Mouse (Mus musculus): ENCODE measurements around the gene Gale. TPM values are rescaled to one million over a fixed set of nuclear protein-coding genes. Genes with fewer than 3 reads are reported as not detected.
"Not testable (repeated sequence)": the region's sequence is repeated elsewhere in the genome, so short reads cannot be mapped to it uniquely, and the experiment has no call there.

Gene Gale
- 31.9 and 37.6 TPM in 2 replicates for polyA plus RNA-seq (2012; rRNA removed)

DNA sequence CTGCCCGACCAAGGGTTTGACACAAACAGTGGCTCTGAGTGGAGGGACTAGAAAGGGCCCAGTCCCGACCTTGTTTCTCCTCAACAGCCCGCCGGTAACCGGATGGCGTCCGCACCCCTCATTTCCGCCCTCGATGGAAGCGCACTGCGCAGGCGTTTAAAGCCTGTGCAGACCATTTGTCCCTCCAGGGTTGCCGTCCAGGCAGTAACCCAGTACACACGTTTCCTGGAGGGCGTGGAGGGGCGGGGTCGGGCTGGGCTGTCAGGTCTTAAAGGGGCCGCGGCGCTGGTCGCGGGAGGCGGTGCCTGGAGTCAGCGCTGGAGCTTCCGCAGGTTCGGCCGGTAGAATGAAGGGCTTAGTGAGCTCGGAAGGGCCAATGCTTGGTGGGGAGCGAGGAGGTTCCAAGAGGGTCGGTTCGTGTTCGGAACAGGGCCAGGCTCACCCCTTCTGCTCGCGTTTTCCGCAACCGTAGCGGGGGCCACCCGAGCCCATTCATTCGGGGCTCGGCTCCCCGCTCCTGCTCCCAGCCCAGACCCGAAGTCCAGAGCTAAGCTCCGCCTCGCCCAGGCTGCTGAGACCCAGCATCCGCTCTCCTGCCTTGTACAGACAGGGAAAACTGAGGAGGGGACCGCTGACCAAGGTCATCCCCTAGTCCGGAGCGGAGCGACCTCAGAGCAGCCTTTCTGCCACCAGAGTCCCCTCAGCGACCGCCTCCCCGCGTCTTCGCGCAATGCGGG is at the start of gene Gale:
Gale (plus strand) TSS at position 271 of the 737 bp plus-strand sequence.
- peak; percentile 87 to 96 for DNase-seq (ENCODE audit: extremely low spot score in 1 of 2, low spot score in 1 of 2)

DNA sequence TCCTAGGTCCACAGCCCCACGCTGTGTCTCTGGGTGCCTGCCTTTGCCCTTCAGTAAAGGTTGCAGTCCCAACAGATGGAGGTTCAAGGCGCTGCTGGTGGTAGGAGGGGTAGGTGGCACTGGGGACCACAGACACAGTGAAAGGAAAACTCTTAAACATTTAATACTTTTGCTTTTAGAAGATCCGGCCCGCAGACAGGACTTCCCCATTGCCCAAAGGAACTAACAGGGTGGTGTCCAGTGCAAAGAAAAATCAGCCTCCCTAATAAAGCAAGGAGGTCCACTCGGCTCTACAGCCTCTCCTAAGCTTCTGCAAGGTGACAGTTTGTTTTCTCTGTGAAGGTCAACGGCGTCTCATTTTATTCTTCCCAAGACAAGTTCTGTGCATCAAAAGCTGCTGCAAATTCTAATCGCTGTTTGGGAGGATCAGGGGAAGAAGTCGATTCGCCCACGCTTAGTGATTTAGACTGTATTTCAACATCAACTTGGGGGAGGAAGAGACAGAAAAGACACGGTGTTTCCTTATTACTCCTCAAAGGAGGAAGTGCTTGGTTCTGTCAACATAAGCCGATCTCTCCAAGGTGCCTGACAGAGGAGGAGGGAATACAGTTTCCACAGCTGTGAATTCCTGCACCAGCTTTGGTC is 44.8 kb upstream of the Gale start:
- DNase-seq (ENCODE audit: extremely low spot score in 1 of 2, low spot score in 1 of 2): no peak

DNA sequence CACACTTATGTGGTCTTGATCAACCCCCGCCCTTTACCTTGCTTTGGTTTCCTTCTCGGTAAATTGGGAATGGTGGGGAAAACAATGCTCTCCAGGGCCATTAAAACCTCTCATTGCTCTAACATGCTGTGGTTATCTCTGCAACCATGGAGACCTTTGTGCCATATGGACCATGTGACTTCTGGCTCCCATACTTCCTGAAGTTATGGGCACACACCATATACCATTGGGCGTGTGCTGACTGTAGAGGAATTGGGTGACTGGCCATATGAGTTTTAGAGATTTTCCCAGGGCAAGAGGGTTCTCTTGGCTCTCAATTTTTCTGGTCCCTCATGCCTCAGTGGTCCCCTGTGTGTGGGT is 44.3 kb upstream of the Gale start:
- DNase-seq (ENCODE audit: extremely low spot score in 1 of 2, low spot score in 1 of 2): no peak

DNA sequence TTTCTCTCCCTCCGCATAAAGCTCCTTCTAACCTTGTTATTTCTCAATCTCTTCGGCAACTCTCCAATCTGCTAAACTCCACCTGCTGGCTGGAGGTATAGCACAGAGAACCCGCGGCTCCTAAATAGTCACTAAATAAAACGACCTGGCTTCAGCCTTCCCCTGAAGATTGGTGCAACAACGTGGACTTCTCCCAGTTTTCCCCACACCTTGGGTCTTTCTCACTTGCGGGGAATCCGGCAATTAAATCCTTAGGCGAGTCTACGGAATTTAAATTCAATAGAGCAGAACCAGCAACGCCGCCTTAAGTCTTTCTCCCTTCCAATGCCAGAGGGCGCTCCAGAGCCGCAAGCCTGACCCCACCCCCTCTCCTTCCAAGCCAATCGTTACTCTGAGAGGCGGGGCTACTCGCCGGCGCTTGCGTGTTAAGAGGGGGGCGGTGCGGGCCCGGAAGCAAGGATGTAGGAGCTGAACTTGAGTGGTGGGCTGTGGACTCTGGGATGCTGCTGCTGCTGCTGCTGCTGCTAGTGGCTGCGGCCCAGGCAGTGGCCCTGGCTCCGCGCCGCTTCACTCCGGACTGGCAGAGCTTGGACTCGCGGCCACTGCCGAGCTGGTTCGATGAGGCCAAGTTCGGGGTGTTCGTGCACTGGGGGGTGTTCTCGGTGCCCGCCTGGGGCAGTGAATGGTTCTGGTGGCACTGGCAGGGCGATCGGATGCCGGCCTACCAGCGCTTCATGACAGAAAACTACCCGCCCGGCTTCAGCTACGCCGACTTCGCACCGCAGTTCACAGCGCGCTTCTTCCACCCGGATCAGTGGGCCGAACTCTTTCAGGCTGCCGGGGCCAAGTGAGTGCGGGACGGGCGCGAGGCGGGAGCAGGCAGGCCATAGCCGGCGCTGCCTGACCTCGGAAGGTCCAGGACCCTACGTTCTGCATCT is 43.0 kb upstream of the Gale start, which contains the start of gene Fuca1:
Fuca1 (plus strand) TSS at position 432 of the 938 bp plus-strand sequence.
- peak; percentile 85 to 97 for DNase-seq (ENCODE audit: extremely low spot score in 1 of 2, low spot score in 1 of 2)

DNA sequence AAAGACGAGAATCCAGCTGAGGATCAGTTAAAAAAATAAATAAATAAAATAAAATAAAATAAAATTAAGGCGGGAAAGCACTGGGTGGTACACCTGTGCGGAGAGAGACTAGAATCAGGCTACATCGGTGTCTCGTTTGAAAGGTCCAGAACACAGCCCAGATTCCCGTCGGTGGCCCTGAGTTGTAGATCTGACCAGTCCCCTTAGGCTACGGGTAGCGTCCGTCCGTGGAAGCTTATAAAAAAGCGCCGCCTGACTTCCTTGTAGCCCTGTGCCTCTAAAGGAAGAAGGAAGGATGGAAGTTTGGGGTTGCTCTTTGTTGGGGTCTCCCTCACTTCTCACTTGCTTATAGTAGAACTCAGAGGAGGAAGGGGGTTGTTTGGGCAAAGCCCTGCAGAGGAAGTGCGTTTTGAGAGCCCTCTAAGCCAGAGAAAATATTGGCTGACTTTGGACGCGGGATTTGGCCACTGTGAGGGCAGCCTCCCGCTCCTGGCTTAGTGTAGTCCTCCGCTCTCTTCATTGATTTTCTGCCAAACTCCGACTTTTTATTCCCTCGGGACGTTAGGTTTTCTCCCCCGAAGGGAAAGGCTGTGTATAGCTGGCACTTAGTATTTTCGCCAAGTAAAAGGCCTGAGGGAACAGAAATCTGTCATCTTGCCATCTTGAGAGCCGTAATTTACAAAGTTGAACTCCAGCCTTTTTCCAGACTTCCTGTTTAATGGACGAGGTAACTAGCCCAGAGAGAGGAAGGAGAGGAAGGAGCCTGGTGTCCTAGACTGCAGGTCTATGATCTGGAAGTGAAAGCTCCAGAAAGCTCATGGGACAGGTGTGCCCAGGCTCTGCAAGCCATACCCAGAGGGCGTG is 42.0 kb upstream of the Gale start:
- peak in 1 of 2 experiments; percentile 6 for DNase-seq (ENCODE audit: extremely low spot score in 1 of 2, low spot score in 1 of 2)

DNA sequence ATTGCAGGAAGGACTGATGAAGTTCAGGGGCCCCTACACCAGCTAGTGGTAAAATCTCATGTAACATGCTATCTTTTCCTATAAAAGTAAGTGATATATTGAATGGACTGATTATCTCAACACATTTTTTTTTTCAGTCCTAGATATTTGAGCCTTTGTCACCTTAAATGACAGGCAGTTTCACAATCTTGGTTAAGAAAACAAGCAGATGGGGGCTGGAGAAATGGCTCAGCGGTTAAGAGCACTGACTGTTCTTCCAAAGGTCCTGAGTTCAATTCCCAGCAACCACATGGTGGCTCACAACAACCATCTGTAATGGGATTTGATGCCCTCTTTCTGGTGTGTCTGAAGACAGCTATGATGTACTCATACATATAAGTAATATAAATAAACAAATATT is 41.3 kb upstream of the Gale start:
- DNase-seq (ENCODE audit: extremely low spot score in 1 of 2, low spot score in 1 of 2): no peak

DNA sequence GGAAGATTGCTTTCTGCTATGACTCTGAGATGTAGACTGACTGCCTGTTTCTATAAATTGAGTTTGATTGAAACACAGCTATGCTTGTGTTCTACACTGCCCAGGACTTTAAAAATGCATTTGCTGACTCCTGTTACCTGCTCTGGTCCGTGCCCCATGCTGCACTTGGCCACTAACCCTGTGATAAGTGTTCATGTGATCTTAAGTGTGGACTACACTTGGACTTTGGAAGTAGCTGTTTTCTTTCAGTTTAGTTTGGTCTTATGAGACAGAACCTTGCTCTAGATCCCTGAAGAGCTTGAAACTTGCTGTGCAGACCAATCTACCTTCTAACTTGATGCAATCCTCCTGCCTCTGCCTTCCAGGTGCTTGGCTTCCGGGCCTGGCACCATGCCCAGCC is 39.1 kb upstream of the Gale start:
- no peak for DNase-seq (ENCODE audit: extremely low spot score in 1 of 2, low spot score in 1 of 2)

DNA sequence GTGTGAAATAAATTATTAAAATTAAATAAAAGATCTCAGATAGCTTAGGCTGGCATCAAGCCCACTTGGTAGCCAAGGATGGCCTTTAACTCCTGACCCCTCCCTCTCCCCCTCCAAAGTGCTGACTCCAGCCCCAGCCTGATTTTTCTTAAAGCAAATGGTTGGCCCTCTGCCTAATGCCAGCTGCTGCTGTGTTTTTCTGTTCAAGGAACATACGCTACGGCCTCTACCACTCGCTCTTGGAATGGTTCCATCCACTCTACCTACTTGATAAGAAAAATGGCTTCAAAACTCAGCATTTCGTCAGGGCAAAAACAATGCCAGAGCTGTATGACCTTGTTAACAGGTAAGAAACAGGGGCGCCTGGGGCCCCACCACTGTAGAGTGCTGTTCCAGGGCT is 38.2 kb upstream of the Gale start:
- no peak for DNase-seq (ENCODE audit: extremely low spot score in 1 of 2, low spot score in 1 of 2)

DNA sequence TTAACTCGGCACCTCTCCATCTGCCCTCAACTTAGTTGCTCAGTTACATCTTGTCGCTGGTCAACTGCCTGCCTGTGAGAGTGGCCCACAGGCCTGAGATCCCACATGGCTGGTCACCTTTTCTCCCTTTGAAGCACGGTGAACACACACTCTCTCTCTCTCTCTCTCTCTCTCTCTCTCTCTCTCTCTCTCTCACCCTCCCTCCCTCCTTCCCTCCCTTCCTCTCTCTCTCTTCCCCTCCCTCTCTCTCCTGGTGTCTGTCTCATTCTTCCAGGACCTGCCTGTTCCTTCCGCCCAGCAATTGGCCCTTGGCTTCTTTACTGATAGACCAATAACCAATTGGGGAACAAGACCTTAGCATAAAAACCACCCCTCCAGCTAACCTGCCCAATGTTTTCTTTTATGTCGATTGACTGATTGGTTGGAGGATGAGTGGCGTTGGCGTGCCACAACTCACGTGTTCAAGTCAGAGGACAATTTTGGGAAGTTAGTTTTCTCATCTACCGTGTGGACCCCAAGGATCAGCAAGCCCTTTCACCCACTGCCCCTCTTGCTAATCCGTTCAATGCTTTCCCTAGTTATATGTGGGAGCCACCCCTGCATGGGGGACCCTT is 37.2 kb upstream of the Gale start:
- DNase-seq (ENCODE audit: extremely low spot score in 1 of 2, low spot score in 1 of 2): no peak

DNA sequence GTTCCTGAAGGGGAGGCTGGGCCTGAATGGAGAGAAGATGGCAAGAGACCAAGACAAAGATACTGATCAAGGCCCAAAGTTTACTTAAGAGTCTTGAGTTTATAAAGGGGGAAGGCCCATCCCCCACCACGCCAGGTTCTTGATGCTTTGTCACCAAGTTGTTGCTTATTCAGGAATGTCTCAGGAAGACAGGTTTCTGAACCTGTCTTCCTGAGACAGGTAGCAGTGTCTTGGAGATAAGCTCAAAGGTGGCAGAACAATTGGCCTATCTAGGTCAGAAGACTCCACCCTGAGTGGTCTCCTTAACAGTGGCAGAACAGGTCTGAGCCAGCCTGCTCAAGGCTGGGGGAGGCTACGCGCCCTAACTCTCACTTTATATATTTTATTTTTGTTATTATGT is 36.7 kb upstream of the Gale start:
- DNase-seq (ENCODE audit: extremely low spot score in 1 of 2, low spot score in 1 of 2): no peak

DNA sequence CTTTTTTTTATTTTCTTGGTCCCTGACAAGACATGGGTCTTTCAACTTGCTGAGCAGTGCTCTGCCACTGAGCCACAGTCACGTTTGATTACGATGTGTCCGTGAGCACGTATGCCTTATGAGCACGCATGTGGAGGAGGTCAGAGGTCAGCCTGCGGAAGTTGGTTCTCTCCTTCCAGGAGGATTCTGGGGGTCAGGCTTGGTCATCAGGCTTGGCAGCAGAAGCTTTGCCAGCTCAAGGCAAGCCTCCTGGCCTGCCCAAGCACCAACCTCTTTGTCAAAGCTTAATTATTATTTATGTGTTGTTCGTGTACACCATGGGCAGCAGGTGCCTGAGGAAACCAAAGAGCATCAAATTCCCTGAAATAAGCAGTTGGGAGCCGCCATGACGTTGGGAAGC is 35.2 kb upstream of the Gale start:
- DNase-seq (ENCODE audit: extremely low spot score in 1 of 2, low spot score in 1 of 2): no peak

DNA sequence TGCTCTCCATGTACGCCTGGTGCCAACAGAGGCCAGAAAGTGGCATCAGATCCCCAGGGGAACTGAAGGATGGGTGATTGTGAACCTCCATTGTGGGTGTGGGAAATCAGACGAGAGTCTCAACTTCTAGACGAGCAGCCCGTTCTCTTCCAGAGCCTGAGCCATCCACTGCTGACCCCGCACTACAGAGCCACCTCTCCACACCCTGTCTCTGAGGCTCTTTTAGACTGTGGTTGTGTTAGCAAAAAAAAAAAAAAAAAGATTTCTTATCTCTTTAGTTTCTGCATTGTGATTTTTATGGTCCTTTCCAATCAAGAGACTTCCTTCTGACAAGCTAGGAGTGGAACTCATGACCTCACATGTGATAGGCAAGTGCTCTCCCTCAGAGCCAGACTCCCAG is 34.1 kb upstream of the Gale start:
- no peak for DNase-seq (ENCODE audit: extremely low spot score in 1 of 2, low spot score in 1 of 2)

DNA sequence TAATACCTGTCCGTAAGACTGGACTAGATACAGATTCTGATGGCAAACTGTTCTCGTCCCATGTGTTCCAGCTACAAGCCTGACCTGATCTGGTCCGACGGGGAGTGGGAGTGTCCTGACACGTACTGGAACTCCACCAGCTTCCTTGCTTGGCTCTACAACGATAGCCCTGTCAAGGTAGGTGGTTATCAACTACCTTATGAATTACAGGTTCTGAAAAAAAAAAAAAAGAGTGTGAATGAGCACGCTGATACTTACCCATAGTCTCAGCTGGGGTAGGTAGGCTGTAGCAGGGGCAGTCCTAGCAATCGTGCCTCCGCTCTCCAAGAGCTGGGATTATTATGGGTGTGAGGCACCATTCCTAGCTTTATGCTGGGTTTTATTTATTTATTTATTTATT is 33.7 kb upstream of the Gale start:
- no peak for DNase-seq (ENCODE audit: extremely low spot score in 1 of 2, low spot score in 1 of 2)

DNA sequence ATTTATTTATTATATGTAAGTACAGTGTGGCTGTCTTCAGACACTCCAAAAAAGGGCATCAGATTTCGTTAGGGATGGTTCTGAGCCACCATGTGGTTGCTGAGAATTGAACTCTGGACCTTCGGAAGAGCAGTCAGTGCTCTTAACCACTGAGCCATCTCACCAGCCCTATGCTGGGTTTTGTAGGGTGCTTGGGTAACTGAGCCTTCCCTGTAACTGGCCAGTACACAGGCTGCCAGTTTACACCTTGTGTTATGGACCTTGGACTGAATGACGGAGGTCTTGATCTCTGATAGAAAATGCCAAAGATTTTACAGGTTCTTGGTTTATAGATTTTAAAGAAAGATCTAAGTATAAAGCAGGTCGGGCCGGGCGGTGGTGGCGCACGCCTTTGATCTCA is 33.3 kb upstream of the Gale start:
- no peak for DNase-seq (ENCODE audit: extremely low spot score in 1 of 2, low spot score in 1 of 2)

DNA sequence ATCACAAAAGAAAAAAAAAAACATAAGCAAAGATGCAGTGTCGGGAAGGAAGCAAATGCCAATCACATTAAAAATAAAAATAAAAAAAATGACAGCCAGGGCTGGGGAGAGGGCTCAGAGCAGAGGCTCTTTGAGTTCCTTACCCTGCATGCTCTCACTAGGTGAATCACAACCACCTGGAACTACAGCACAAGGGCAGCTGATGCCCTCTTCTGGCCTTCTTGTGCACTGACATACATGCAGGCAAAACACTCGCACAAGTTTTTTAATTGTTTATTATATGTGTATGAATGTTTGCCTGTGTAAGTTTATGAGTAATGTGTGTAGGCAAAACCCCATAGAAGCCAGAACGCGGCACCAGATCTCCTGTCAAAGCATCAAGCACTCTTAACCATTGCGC is 31.7 kb upstream of the Gale start:
- no peak for DNase-seq (ENCODE audit: extremely low spot score in 1 of 2, low spot score in 1 of 2)

DNA sequence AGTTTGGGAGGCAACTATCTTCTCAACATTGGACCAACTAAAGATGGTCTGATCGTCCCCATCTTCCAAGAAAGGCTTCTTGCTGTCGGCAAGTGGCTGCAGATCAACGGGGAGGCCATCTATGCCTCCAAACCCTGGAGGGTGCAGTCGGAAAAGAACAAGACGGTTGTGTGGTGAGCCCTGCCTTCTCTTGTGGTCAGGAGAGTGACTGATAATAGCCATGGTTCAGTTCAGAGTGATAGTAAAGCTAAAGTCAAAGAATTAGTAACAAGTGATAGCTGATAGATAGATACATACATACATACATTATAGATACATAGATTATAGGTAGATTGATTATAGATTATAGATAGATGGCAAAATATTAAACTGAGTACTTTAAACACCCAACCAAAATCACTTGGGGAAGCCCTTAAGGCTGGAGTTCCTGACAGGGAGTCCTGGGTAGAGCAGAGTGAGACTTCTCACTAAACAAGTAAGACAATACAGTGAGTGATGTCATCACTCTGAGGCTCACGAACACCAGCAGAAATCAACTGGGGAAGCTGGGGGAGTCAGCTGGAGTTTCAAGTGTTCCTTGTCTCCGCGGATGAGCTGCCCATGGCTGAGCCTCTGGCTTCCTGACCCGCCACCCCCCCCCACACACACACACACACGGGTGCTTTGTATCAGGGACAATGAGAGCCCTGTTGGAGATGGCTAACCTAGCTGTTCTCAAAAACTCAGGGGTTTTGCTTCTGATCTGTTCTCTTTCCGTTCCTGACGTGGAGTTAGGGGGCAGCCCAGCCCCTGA is 28.6 kb upstream of the Gale start:
- DNase-seq (ENCODE audit: extremely low spot score in 1 of 2, low spot score in 1 of 2): no peak

DNA sequence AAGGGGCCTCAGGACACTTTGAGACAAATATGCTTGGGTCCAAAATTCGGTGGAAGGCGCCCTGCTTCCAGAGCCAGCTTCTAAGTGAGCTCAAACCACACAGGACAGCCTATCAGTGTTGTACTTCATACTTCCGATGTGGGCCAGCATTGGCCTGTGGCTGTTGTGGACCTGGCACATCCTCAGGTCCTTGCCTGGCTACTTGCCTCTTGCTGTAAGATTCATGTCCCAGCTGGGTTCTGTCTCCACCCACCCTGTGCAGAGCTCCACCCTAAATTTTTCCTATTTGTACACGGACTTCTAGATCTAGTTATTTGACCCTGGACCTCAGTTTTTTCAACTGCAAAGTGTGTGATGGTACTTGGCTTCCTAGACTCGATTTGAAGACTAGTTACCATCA is 28.0 kb upstream of the Gale start:
- DNase-seq (ENCODE audit: extremely low spot score in 1 of 2, low spot score in 1 of 2): no peak

DNA sequence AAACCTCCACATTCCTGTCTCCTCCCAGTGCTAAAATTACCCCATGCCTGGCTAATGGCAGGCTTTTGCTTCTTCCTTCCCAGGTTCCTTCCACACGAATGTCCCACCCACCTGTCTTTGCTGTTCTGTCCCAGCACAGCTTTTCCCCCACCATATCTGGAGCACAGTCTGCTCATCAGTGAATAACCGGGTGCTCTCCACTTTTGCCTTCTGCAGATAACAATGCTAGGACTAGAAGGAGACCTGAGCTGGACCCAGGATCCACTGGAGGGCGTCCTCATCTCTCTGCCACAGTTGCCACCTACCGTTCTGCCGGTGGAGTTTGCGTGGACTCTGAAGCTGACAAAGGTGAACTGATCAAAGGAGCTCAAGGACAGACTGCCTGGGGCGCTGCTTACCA is 24.7 kb upstream of the Gale start:
- no peak for DNase-seq (ENCODE audit: extremely low spot score in 1 of 2, low spot score in 1 of 2)

DNA sequence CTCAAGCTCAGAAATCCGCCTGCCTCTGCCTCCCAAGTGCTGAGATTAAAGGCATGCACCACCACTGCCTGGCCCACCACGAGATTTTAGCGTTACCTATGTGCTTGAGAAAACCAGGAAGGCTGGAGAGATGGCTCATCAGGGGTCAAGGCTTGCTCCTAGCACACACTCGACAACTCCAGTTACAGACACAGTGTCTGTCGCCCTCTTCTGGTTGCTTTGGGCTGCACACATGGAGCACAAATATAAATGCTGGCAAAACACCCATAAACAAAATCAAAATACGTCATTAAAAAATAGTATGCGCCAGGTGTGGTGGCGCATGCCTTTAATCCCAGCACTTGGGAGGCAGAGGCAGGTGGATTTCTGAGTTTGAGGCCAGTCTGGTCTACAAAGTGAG is 22.5 kb upstream of the Gale start:
- not testable (repeated sequence) for DNase-seq (ENCODE audit: extremely low spot score in 1 of 2, low spot score in 1 of 2)

Measured in frontal cortex, adult 2 months (tissue).